Mouse (Mus musculus) granulocyte monocyte progenitor cell, adult 5-6 weeks (primary cell): ENCODE results near the gene Med17. TPM values are rescaled to one million over a fixed set of nuclear protein-coding genes. Genes with fewer than 3 reads are reported as not detected.
A peak's percentile ranks its signal among the peaks of the same experiment; 100 is the strongest.

Experiments
- ATAC-seq: replicated peaks from 2 replicates; pipeline ENCODE4 v1.8.0; 2016; ENCODE audit warnings: mild to moderate bottlenecking, moderate TSS enrichment, inconsistent platforms; ENCODE audit not compliant: poor library complexity, severe bottlenecking
- total RNA-seq, 2 experiments: library from RNA; stranded (forward) in 1 of 2; stranded (reverse) in 1 of 2; fragments of 200-712, 200-1000 nt in 1 of 2; fragments of >200 nt in 1 of 2; fragmentation: Nextera tagmentation in 1 of 2; gene quantifications; 2 replicates each; pipeline ENCODE4 v1.2.3; 2014 to 2017

Gene Med17
- total RNA-seq, 2 experiments from 2014 or later, result 24.6 to 47.8 TPM

GRCm38 (mm10) chr9:15239042-15239925 is 40.4 kb downstream of the Med17 start, which contains the start of gene Vstm5:
TSS of gene Vstm5 (plus strand) at chr9:15239045.
- ATAC-seq, result peak; percentile 57

DNA sequence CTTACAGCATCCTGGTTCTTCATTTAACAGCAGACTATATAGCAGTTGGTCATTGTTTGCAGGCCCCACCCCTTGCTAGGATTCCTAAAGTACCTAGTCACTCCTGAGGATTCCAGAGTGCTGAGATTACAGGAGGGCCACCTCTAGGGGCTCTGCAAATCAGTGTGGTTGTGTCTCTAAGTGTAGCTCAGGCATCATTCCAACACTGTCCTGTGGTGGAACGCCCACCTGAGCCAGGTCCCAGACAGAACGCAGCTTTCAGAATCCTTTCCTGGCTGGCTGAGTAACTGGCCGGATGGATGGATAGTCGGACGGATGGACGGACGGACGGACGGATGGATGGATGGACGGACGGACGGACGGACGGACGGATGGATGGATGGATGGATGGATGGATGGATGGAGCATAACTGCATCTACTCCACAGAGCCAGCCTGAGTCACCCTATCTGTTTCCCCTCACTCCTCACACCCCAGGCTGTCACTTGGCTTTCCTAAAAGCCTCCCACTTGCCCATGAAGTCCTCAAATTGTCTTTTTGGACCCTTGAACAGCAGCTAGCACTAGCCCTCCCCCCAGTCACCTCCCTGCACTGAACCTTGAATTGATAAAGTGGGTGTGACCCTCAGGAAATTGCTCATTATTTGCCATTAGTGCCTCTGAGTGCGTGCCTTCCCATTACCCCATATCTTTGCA is 41.3 kb downstream of the Med17 start:
- no peak for ATAC-seq

DNA sequence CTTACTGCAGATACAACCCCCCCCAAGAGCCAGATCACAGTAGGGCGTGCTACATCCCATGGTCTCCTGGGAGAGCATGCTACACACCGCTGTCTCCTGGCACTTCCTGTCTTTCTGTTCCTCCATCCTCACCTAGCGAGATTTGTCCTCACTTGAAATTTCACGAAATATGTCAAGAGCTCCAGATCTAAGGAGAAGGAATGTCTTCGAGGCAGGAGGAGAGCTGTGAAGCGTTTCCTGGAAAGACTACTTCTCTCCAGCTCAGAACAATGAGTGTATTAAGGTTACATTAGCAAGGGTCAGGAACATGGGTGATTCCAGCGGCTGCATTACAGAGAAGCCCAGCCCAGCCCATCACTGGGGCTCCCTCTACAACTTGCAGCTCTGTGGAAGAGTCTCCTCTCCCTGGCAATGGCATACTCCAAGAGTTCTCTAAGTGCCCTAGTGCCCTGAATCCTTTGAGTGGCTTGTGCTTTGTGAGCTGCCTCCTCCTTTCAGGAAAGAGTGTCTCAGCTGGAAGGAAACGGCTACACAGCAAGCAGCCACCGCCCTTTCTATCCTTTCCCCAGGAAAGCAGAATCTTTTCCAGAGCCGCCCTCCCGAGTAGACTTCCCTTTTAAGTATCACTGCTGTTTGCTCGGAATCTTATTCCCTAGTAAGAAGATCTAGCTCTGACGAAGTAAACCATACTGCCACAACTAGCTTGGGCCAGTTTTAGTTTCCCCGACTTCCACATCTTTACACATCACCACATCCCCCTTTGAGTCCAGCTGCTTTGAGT is 42.0 kb downstream of the Med17 start:
- no peak for ATAC-seq

GRCm38 (mm10) chr9:15235986-15236385 is 43.7 kb downstream of the Med17 start:
- no peak for ATAC-seq

DNA sequence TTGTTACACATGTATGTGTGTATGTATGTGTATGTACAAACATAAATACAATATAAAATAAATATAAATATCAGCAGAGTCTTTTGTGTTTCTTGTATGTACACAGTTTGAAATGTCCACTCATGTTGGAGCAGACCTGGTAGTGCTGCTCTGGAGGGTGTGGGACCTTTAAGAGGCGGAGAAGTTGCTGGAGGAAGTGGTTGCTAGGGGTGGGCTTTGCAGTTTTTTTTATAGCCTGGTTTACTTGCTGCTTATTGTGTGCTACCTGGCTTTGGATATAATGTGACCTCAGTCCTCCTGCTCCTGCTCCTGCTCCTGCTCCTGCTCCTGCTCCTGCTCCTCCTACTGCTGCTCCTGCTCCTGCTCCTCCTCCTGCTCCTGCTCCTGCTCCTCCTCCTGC is 46.1 kb downstream of the Med17 start:
- no peak for ATAC-seq

DNA sequence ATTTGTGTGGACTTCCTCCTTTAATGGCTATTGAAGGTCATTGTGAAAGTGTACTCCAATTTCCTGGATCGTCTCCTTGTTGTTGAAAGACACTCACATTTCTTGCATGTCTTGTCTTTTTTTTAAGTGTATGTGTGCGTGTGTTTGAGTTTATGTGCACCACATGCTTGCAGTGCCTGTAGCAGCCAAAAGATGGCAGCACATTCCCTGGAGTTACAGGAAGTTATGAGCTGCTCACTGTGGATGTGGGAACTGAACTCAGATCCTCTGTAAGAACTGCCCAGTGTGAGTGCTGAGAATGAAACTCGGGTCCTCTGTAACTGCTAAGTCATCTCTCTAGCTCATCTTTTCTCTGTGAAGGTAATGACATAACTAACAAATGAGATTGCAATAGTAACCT is 47.3 kb downstream of the Med17 start:
- no peak for ATAC-seq

GRCm38 (mm10) chr9:15224912-15225311 is 54.8 kb downstream of the Med17 start:
- no peak for ATAC-seq

DNA sequence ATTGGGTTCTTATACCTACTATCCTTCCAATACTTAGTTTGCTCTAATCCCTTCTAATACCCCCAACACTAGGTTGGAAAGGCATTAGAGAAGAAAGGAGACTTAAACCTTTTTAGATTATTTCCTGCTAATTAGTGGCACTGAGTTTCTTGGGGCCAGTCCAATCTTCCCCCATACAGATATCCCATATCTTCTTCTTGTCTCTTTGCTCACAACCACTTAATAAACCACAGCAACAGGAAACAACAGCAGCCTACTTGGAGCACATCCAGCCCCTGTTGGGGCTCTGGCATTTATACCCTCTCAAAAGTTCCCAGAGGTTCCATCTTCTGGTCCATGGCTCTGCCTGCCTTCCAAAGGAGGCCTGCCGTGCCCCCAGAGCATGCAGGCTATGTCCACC is 66.0 kb downstream of the Med17 start:
- ATAC-seq, result no peak

- no peak for ATAC-seq
These were observed 67.9 kb downstream of the Med17 start for GRCm38 (mm10) chr9:15211876-15212275.

Other genes starting within 250 kb of the Med17 start
- 21.4 and 32.6 TPM in 2 replicates for gene Panx1, start 234.5 kb downstream of the Med17 start, total RNA-seq (2014; fragmentation: Nextera tagmentation)
- 11.3 and 23.3 TPM in 2 replicates for gene Panx1, start 234.5 kb downstream of the Med17 start, total RNA-seq (2017)
- not detected in 2 replicates for gene Hephl1, start 167.8 kb downstream of the Med17 start, total RNA-seq (2014; fragmentation: Nextera tagmentation)
- gene Hephl1, start 167.8 kb downstream of the Med17 start, total RNA-seq (2017), result not detected in 2 replicates
- not detected in 2 replicates for gene Vstm5, start 40.9 kb downstream of the Med17 start, total RNA-seq (2014; fragmentation: Nextera tagmentation)
- gene Vstm5, start 40.9 kb downstream of the Med17 start, total RNA-seq (2017), result not detected in 2 replicates
- 437 and 439 TPM in 2 replicates for gene Taf1d, start 26.3 kb upstream of the Med17 start, total RNA-seq (2014; fragmentation: Nextera tagmentation)
- 1,390 and 1,596 TPM in 2 replicates for gene Taf1d, start 26.3 kb upstream of the Med17 start, total RNA-seq (2017)
- 16.6 and 21.7 TPM in 2 replicates for gene 4931406C07Rik, start 26.5 kb upstream of the Med17 start, total RNA-seq (2014; fragmentation: Nextera tagmentation)
- 8.1 and 9.4 TPM in 2 replicates for gene 4931406C07Rik, start 26.5 kb upstream of the Med17 start, total RNA-seq (2017)
- gene Cep295, start 77.9 kb upstream of the Med17 start, total RNA-seq (2014; fragmentation: Nextera tagmentation), result 53.5 and 72.4 TPM in 2 replicates
- gene Cep295, start 77.9 kb upstream of the Med17 start, total RNA-seq (2017), result 64.2 and 66.3 TPM in 2 replicates
- gene Smco4, start 213.5 kb upstream of the Med17 start, total RNA-seq (2014; fragmentation: Nextera tagmentation), result 29.3 and 46.2 TPM in 2 replicates
- gene Smco4, start 213.5 kb upstream of the Med17 start, total RNA-seq (2017), result 11.2 and 13.8 TPM in 2 replicates